Mouse (Mus musculus): ENCODE measurements around the gene Vmn1r55.
"Not testable (repeated sequence)": the region's sequence is repeated elsewhere in the genome, so short reads cannot be mapped to it uniquely, and the experiment has no call there.

Gene Vmn1r55

GRCm38 (mm10) chr7:5081241-5081640, 68.2 kb downstream of the Vmn1r55 start:
- DNase-seq (ENCODE audit: low spot score in 2 of 2), result no peak

- no peak for DNase-seq (ENCODE audit: low spot score in 2 of 2)
These were observed 68.7 kb downstream of the Vmn1r55 start for GRCm38 (mm10) chr7:5080815-5081214.

- peak; percentile 95 to 96 for DNase-seq (ENCODE audit: low spot score in 2 of 2)
These were observed 69.3 kb downstream of the Vmn1r55 start, which contains the start of gene Epn1 for GRCm38 (mm10) chr7:5080010-5080751. Epn1 (plus strand) TSS chr7:5080235.

GRCm38 (mm10) chr7:5079365-5080009, 70.0 kb downstream of the Vmn1r55 start:
- DNase-seq (ENCODE audit: low spot score in 2 of 2), result not testable (repeated sequence)
